ENCODE assay signal across 8 mouse cellular contexts in genomic region chr9:51076300-51076978, GRCm38 (mm10). TPM values are rescaled to one million over a fixed set of nuclear protein-coding genes. Genes with fewer than 3 reads are reported as not detected.
DNase-seq lines count a peak whose midpoint lies in the region; ATAC-seq lines count a peak whose summit lies in the region.

No protein-coding gene starts in this region.

- no peaks in the 10 kb centered on the region for H3K9me3 ChIP-seq in heart, embryonic 16.5 days (replicated peaks; ENCODE audit: control insufficient read depth, low read length)
- no peaks in the 10 kb centered on the region for H3K9me3 ChIP-seq in limb, embryonic 11.5 days (ENCODE audit: control insufficient read depth, low read length)
- no peaks in the 10 kb centered on the region for H3K9me3 ChIP-seq in midbrain, embryonic 13.5 days

- H3K4me1 ChIP-seq in heart, embryonic 16.5 days (ENCODE audit: control insufficient read depth, insufficient read depth, low read length): peaks cover 9% of the 10 kb centered on the region
- peaks cover 12% of the 10 kb centered on the region for H3K4me1 ChIP-seq in limb, embryonic 11.5 days (ENCODE audit: control insufficient read depth, insufficient read depth, low read length)
- H3K4me1 ChIP-seq in midbrain, embryonic 13.5 days (replicated peaks): peaks cover 19% of the 10 kb centered on the region

- no peaks in the 10 kb centered on the region for H3K36me3 ChIP-seq in heart, embryonic 16.5 days (ENCODE audit: control insufficient read depth, insufficient read depth)
- H3K36me3 ChIP-seq in limb, embryonic 11.5 days (ENCODE audit: control insufficient read depth, insufficient read depth, low read length): no peaks in the 10 kb centered on the region
- no peaks in the 10 kb centered on the region for H3K36me3 ChIP-seq in midbrain, embryonic 13.5 days

- peak overlapping the region; percentile 73 for H3K9ac ChIP-seq in heart, embryonic 16.5 days (ENCODE audit: low read length)
- H3K9ac ChIP-seq in limb, embryonic 11.5 days (ENCODE audit: low read length): peak overlapping the region; percentile 53; the same call in 1 of the 2 replicates
- H3K9ac ChIP-seq in midbrain, embryonic 13.5 days (replicated peaks): peak overlapping the region; percentile 62

- no peaks in the 10 kb centered on the region for H3K27me3 ChIP-seq in heart, embryonic 16.5 days (ENCODE audit: control insufficient read depth, insufficient read depth, low read length)
- H3K27me3 ChIP-seq in limb, embryonic 11.5 days (ENCODE audit: control insufficient read depth, insufficient read depth, low read length): no peaks in the 10 kb centered on the region; the same call in 1 of the 2 replicates
- H3K27me3 ChIP-seq in midbrain, embryonic 13.5 days: peaks cover 15% of the 10 kb centered on the region; the same call in 1 of the 2 replicates

- WGBS in heart, embryonic 16.5 days: 0% methylated on average over 17 of the region's 17 CpGs
- under 1% methylated on average over 17 of the region's 17 CpGs for WGBS in limb, embryonic 11.5 days
- WGBS in midbrain, embryonic 13.5 days: under 1% methylated on average over 17 of the region's 17 CpGs

- peak overlapping the region; percentile 68 for H3K4me3 ChIP-seq in heart, embryonic 16.5 days (ENCODE audit: low read length)
- peak overlapping the region; percentile 45 for H3K4me3 ChIP-seq in limb, embryonic 11.5 days (ENCODE audit: low read depth, low read length)
- peak overlapping the region; percentile 35 for H3K4me3 ChIP-seq in midbrain, embryonic 13.5 days (replicated peaks)

- peak; percentile 12 for DNase-seq in urinary bladder, postnatal 14 days (ENCODE audit: low spot score)
- DNase-seq in urinary bladder, postnatal 10 days (ENCODE audit: low spot score): no peak
- peak; percentile 44 for DNase-seq in embryo, embryonic 11 days
- peak; percentile 49 for DNase-seq in limb, embryonic 11.5 days (ENCODE audit: low spot score)
- DNase-seq in layer of hippocampus, postnatal 25 days (ENCODE audit: extremely low spot score in 1 of 2, low spot score in 1 of 2): no peak

- peak overlapping the region; percentile 73 for H3K27ac ChIP-seq in heart, embryonic 16.5 days (ENCODE audit: low read length)
- H3K27ac ChIP-seq in limb, embryonic 11.5 days (replicated peaks; ENCODE audit: low read depth, low read length): no peak overlapping the region
- no peak overlapping the region for H3K27ac ChIP-seq in midbrain, embryonic 13.5 days

- peak overlapping the region; percentile 95 for H3K4me2 ChIP-seq in heart, embryonic 16.5 days (ENCODE audit: low read depth, low read length)
- peak overlapping the region; percentile 93 for H3K4me2 ChIP-seq in limb, embryonic 11.5 days (ENCODE audit: low read depth, severe bottlenecking)
- peak overlapping the region; percentile 69 for H3K4me2 ChIP-seq in midbrain, embryonic 13.5 days (replicated peaks)

- ATAC-seq in heart, embryonic 16.5 days (replicated peaks; ENCODE audit: extremely low read depth, insufficient read depth, low FRiP score): peak; percentile 12; the same call in 1 of the 2 replicates
- peak; percentile 37; the same call in 1 of the 2 replicates for ATAC-seq in limb, embryonic 11.5 days (ENCODE audit: insufficient number of reproducible peaks, low FRiP score, low TSS enrichment, low read depth)
- ATAC-seq in midbrain, embryonic 13.5 days: peak; percentile 40
- ATAC-seq in inflammation-experienced regulatory T-cells, adult 6 months: no peak

RNA-seq across cellular contexts. Expression of gene Layn, which starts 0.5 kb away (rescaled TPM):
- polyA plus RNA-seq in heart, embryonic 16.5 days (2015; fragmentation: Nextera tagmentation; extraction: Ambion mirVana): 6.8 and 9.2 TPM in 2 replicates
- 3.4 and 3.9 TPM in 2 replicates for polyA plus RNA-seq in limb, embryonic 11.5 days (2014; fragmentation: Nextera tagmentation; extraction: Ambion mirVana)
- polyA plus RNA-seq in midbrain, embryonic 13.5 days (2015; fragmentation: Nextera tagmentation; extraction: Ambion mirVana): 0.62 and 1.0 TPM in 2 replicates
- 1 to 10 TPM; 5.6 to 6.9 TPM for total RNA-seq in layer of hippocampus, postnatal 25 days (2021)
- polyA plus RNA-seq in inflammation-experienced regulatory T-cells, adult 6 months (2017; shearing (Covaris generic)): not detected

RNA-seq across cellular contexts. Expression of gene Btg4, which starts 15.7 kb away (rescaled TPM):
- polyA plus RNA-seq in heart, embryonic 16.5 days (2015; fragmentation: Nextera tagmentation; extraction: Ambion mirVana): not detected in 2 replicates
- polyA plus RNA-seq in limb, embryonic 11.5 days (2014; fragmentation: Nextera tagmentation; extraction: Ambion mirVana): not detected in 2 replicates
- polyA plus RNA-seq in midbrain, embryonic 13.5 days (2015; fragmentation: Nextera tagmentation; extraction: Ambion mirVana): not detected in 2 replicates
- not detected for total RNA-seq in layer of hippocampus, postnatal 25 days (2021)
- under 1 TPM in 1 of 3 experiments, not detected in 2; 0.56 TPM for polyA plus RNA-seq in inflammation-experienced regulatory T-cells, adult 6 months (2017; shearing (Covaris generic))

RNA-seq across cellular contexts. Expression of gene 4833427G06Rik, which starts 25.4 kb away (rescaled TPM):
- 0.29 and 0.56 TPM in 2 replicates for polyA plus RNA-seq in heart, embryonic 16.5 days (2015; fragmentation: Nextera tagmentation; extraction: Ambion mirVana)
- not detected in 2 replicates for polyA plus RNA-seq in limb, embryonic 11.5 days (2014; fragmentation: Nextera tagmentation; extraction: Ambion mirVana)
- polyA plus RNA-seq in midbrain, embryonic 13.5 days (2015; fragmentation: Nextera tagmentation; extraction: Ambion mirVana): 0.55 TPM in 1 of 2 replicates, not detected in the other
- total RNA-seq in layer of hippocampus, postnatal 25 days (2021): not detected
- not detected for polyA plus RNA-seq in inflammation-experienced regulatory T-cells, adult 6 months (2017; shearing (Covaris generic))

Comparison
In these comparisons a context has a peak if more than half of its experiments do, and no peak if none do; other contexts are left out.
1. DNase-seq: peak in urinary bladder, postnatal 14 days (single experiment), embryo, embryonic 11 days (single experiment) and limb, embryonic 11.5 days (single experiment); none in urinary bladder, postnatal 10 days (single experiment) and layer of hippocampus, postnatal 25 days (0 of 2).
2. Peak in every context shown above with its lines, with median percentiles within 50 percentile points of each other: H3K4me2 ChIP-seq, H3K4me3 ChIP-seq and H3K9ac ChIP-seq.